Mouse (Mus musculus) 416B (cell line): Measurements from ENCODE around the gene Csn1s1.

Source experiments
- DNase-seq: peaks from one replicate; pipeline ENCODE4 v3.0.0; 2011; ENCODE audit warnings: low read depth

The Csn1s1 gene

GRCm38 (mm10) chr5:87665908-87666307 lies at the start of gene Csn1s1:
Gene Csn1s1 (plus strand): TSS chr5:87666208.
- DNase-seq = no peak

DNA sequence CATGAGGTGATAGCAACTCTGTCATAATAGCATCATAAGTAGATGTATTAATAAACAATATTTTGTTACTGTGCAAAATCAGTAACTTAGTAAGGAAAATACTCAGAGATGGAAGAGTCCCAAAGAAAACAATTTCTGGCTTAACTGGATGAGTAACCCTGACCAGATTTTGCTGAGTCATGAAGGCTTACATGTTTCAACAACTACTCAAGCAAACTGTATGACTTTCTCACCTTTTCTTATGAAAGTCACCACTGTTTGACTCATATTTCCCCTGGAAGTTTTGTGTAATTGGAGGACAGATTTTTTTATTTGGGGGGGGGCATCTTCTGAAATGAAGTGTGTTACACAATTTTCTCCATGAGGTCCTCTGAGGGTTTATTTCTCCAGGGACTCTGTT lies 43.3 kb upstream of the Csn1s1 start:
- DNase-seq = peak; percentile 61

GRCm38 (mm10) chr5:87642787-87643186 lies 23.2 kb upstream of the Csn1s1 start:
- peak; percentile 39 for DNase-seq

DNA sequence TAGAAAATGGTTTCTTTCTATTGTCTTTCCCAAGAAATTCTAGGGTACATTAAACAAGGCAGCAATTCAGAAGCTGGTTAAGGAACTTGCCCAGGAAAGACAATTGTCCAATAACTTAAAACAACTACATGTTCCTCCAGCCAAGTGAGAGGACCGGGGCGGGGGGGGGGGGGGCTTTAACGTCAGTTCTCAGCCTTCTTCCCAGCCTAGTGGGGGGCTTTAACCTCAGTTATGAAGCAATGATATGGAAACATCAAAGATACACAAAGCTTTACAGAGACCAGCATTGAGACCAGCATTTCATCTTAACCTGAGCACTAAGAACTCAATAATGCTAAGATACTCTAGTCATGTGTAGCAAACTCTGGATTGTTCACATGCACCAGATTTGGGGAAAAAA lies 33.5 kb downstream of the Csn1s1 start, which contains the start of gene Csn2:
TSS of gene Csn2 (minus strand) at position 101 of the 400 bp plus-strand sequence.
- no peak for DNase-seq

DNA sequence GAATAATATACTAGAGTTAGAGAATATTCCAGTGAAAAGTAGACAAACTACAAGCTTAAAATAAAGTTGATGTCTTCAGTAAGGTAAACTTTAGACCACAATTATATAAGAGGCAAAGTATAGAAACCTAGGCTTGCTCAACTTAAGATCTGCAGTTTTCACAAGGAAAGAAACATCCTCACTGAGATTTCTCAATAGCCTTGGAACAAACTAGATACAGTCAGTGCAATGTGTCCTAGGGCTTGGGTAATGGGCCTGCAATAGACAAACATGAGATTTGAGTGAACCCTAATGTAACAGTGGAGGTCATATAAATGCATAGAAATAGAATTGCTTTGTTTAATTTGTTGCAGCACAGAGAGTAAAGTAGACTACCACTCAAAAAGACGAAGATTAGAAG lies 39.9 kb downstream of the Csn1s1 start:
- DNase-seq = no peak
